Mouse (Mus musculus) erythroblast, embryonic 14.5 days (primary cell): Measurements from ENCODE around the gene Zfp607a. TPM values are rescaled to one million over a fixed set of nuclear protein-coding genes. Genes with fewer than 3 reads are reported as not detected.

Experiments used
- H3K27me3 ChIP-seq: 2 replicates; pipeline ENCODE4 v1.6.1; 2012; ENCODE audit warnings: inconsistent platforms; ENCODE audit not compliant: control insufficient read depth
- H3K36me3 ChIP-seq: 2 replicates; pipeline ENCODE4 v1.6.1; 2012; ENCODE audit warnings: mild to moderate bottlenecking, inconsistent platforms; ENCODE audit not compliant: control insufficient read depth
- H3K4me1 ChIP-seq: 2 replicates; pipeline ENCODE4 v1.6.1; 2012; ENCODE audit warnings: inconsistent platforms; ENCODE audit not compliant: control insufficient read depth
- H3K4me3 ChIP-seq: replicated peaks from 2 replicates; pipeline ENCODE3; 2012; ENCODE audit warnings: moderate library complexity, mild to moderate bottlenecking, inconsistent platforms
- H3K9me3 ChIP-seq: 2 replicates; pipeline ENCODE4 v1.6.1; 2012; ENCODE audit warnings: low read length, inconsistent platforms, mixed read lengths; ENCODE audit not compliant: control insufficient read depth
- GATA1 ChIP-seq: IDR thresholded peaks from 2 replicates; pipeline ENCODE4 v1.6.1; 2012; ENCODE audit warnings: low read length, inconsistent platforms, mixed read lengths
- TAL1 ChIP-seq: IDR thresholded peaks from 3 replicates; pipeline ENCODE4 v1.6.1; 2012; ENCODE audit warnings: low read length, inconsistent platforms, mixed read lengths
- polyA plus RNA-seq: library from polyadenylated mRNA; stranded (reverse); fragments of >175 nt; gene quantifications from 2 replicates; pipeline ENCODE4 v1.2.3, GENCODE M21; 2012

Gene Zfp607a
- polyA plus RNA-seq, 1 experiment = not detected

- Histone ChIP-seq H3K4me1 (peaks cover 15% of the 10 kb centered on the region), H3K9me3 (no peaks in the 10 kb centered on the region), H3K4me3 (peak within 1 kb of the TSS; percentile 67), H3K36me3 (no peaks in the 10 kb centered on the region), H3K27me3 (0 out of 2 replicates have a peak, but pooled peaks cover 4% of the 10 kb centered on the region)
- TF ChIP-seq TAL1 (no peak), GATA1 (no peak)
Observed at GRCm38 (mm10) chr7:27928818-27929695, 71.7 kb downstream of the Zfp607a start, which contains the start of gene Zfp974. TSS of gene Zfp974 (minus strand) at chr7:27929460.

Other genes with a start within 250 kb of the Zfp607a start
- gene Ttc9b, start 203.6 kb upstream of the Zfp607a start, polyA plus RNA-seq = not detected in 2 replicates
- 1.8 and 2.0 TPM in 2 replicates for gene Map3k10, start 182.9 kb upstream of the Zfp607a start, polyA plus RNA-seq
- not detected in 2 replicates for gene Zfp607b, start 168.2 kb upstream of the Zfp607a start, polyA plus RNA-seq
- 0.01 TPM in 2 replicates for gene Zfp60, start 126.1 kb upstream of the Zfp607a start, polyA plus RNA-seq
- gene Zfp626, start 50.3 kb upstream of the Zfp607a start, polyA plus RNA-seq = 0.01 and 0.11 TPM in 2 replicates
- not detected in 2 replicates for gene Zfp59, start 18.9 kb upstream of the Zfp607a start, polyA plus RNA-seq
- gene Zfp974, start 71.9 kb downstream of the Zfp607a start, polyA plus RNA-seq = 0.04 TPM in 1 of 2 replicates, not detected in the other
- gene Zfp780b, start 121.6 kb downstream of the Zfp607a start, polyA plus RNA-seq = not detected in 2 replicates
- gene Zfp850, start 156.6 kb downstream of the Zfp607a start, polyA plus RNA-seq = 0.01 TPM in 1 of 2 replicates, not detected in the other
- gene Psmc4, start 192.6 kb downstream of the Zfp607a start, polyA plus RNA-seq = 11.9 and 12.8 TPM in 2 replicates
- not detected in 2 replicates for gene Fcgbp, start 213.7 kb downstream of the Zfp607a start, polyA plus RNA-seq